Mouse (Mus musculus) midbrain, postnatal 0 days (tissue): ENCODE measurements around the gene Vmn2r50. TPM values are rescaled to one million over a fixed set of nuclear protein-coding genes. Genes with fewer than 3 reads are reported as not detected.
"Not testable (repeated sequence)": the region's sequence is repeated elsewhere in the genome, so short reads cannot be mapped to it uniquely, and the experiment has no call there.

ENCODE experiments used
- ATAC-seq: fragments of 200-750 bp; cut with Nextera tagmentation; 2 replicates; pipeline ENCODE4 v1.8.0; 2017; ENCODE audit warnings: moderate number of reproducible peaks, mild to moderate bottlenecking, moderate TSS enrichment, moderate library complexity; ENCODE audit not compliant: low FRiP score
- DNase-seq: peaks from one replicate; pipeline ENCODE4 v3.0.0-alpha.2; 2015; ENCODE audit warnings: low spot score
- H3K27ac ChIP-seq: fragments of 300-500 bp; sonication (generic); 2 replicates; pipeline ENCODE4 v1.5.1; 2014; ENCODE audit warnings: low read depth, mild to moderate bottlenecking, low read length, mixed read lengths
- H3K27me3 ChIP-seq: fragments of 300-500 bp; sonication (generic); 2 replicates; pipeline ENCODE4 v1.6.1; 2014; ENCODE audit warnings: low read length, control low read depth, mixed read lengths; ENCODE audit not compliant: insufficient read depth
- H3K36me3 ChIP-seq: fragments of 300-500 bp; sonication (generic); 2 replicates; pipeline ENCODE4 v1.6.1; 2014; ENCODE audit warnings: low read length, control low read depth, mixed read lengths; ENCODE audit not compliant: insufficient read depth
- H3K4me1 ChIP-seq: fragments of 300-500 bp; sonication (generic); 2 replicates; pipeline ENCODE4 v1.6.1; 2014; ENCODE audit warnings: mild to moderate bottlenecking, control low read depth, antibody characterized with exemption, low read length, mixed read lengths; ENCODE audit not compliant: insufficient read depth
- H3K4me2 ChIP-seq: fragments of 300-500 bp; sonication (generic); 2 replicates; pipeline ENCODE4 v1.6.1; 2014; ENCODE audit warnings: low read depth, mild to moderate bottlenecking, low read length, mixed read lengths; ENCODE audit not compliant: poor library complexity, severe bottlenecking
- H3K4me3 ChIP-seq: fragments of 300-500 bp; sonication (generic); 2 replicates; pipeline ENCODE4 v1.5.1; 2014; ENCODE audit warnings: low read depth, mild to moderate bottlenecking, low read length, moderate library complexity
- H3K9ac ChIP-seq: fragments of 300-500 bp; sonication (generic); replicated peaks from 2 replicates; pipeline ENCODE4 v1.6.1; 2014; ENCODE audit warnings: mild to moderate bottlenecking, low read length, moderate library complexity, mixed read lengths; ENCODE audit not compliant: poor library complexity, severe bottlenecking
- H3K9me3 ChIP-seq: fragments of 300-500 bp; sonication (generic); 2 replicates; pipeline ENCODE4 v1.6.1; 2016; ENCODE audit warnings: low read length, control low read depth
- WGBS: fragments of 180-500 bp; shearing (Covaris S2); extraction: QIAGEN DNeasy Blood & Tissue Kit; methylation state at CpG from one replicate; pipeline ENCODE4 v1.1.7; 2014; 5-methylcytosine and 5-hydroxymethylcytosine counted together
- polyA plus RNA-seq: library from polyadenylated mRNA; unstranded; fragments of >200 nt; fragmentation: Nextera tagmentation; extraction: Ambion mirVana; gene quantifications from 2 replicates; pipeline ENCODE4 v1.2.1, GENCODE M21; 2015
- total RNA-seq: library from RNA; depleted of rRNA; stranded (reverse); fragments of >200 nt; gene quantifications from 2 replicates; pipeline ENCODE4 v1.2.3, GENCODE M21; 2014; rRNA removed

The Vmn2r50 gene
- not detected in 2 replicates for total RNA-seq
- polyA plus RNA-seq, result not detected in 2 replicates

GRCm38 (mm10) chr7:10053196-10053595 lies at the start of gene Vmn2r50:
TSS of gene Vmn2r50 (minus strand) at chr7:10053296.
- H3K9ac ChIP-seq, H3K4me2 ChIP-seq, H3K27ac ChIP-seq, H3K27me3 ChIP-seq, ATAC-seq, H3K36me3 ChIP-seq, H3K4me3 ChIP-seq, H3K9me3 ChIP-seq, H3K4me1 ChIP-seq, DNase-seq: not testable (repeated sequence)

- ATAC-seq, H3K4me1 ChIP-seq, DNase-seq, H3K9me3 ChIP-seq, H3K4me2 ChIP-seq, H3K27ac ChIP-seq, H3K36me3 ChIP-seq, H3K27me3 ChIP-seq, H3K9ac ChIP-seq, H3K4me3 ChIP-seq: not testable (repeated sequence)
- WGBS, result no CpG with 5 or more reads among the region's 2 CpGs
Observed at GRCm38 (mm10) chr7:9992157-9992556, 60.9 kb downstream of the Vmn2r50 start, which contains the start of gene Vmn2r49. TSS of gene Vmn2r49 (minus strand) at chr7:9992257.

Other genes with a start within 250 kb of the Vmn2r50 start
- gene Vmn2r47, start 212.0 kb downstream of the Vmn2r50 start, total RNA-seq, result not detected in 2 replicates
- not detected in 2 replicates for gene Vmn2r47, start 212.0 kb downstream of the Vmn2r50 start, polyA plus RNA-seq
- not detected in 2 replicates for gene Vmn2r48, start 99.7 kb downstream of the Vmn2r50 start, total RNA-seq
- gene Vmn2r48, start 99.7 kb downstream of the Vmn2r50 start, polyA plus RNA-seq, result not detected in 2 replicates
- not detected in 2 replicates for gene Vmn2r49, start 61.0 kb downstream of the Vmn2r50 start, total RNA-seq
- not detected in 2 replicates for gene Vmn2r49, start 61.0 kb downstream of the Vmn2r50 start, polyA plus RNA-seq
- not detected in 2 replicates for gene Vmn2r51, start 52.4 kb upstream of the Vmn2r50 start, total RNA-seq
- not detected in 2 replicates for gene Vmn2r51, start 52.4 kb upstream of the Vmn2r50 start, polyA plus RNA-seq
- not detected in 2 replicates for gene Vmn2r52, start 123.3 kb upstream of the Vmn2r50 start, total RNA-seq
- not detected in 2 replicates for gene Vmn2r52, start 123.3 kb upstream of the Vmn2r50 start, polyA plus RNA-seq
- gene Vmn1r66, start 224.7 kb upstream of the Vmn2r50 start, total RNA-seq, result not detected in 2 replicates
- not detected in 2 replicates for gene Vmn1r66, start 224.7 kb upstream of the Vmn2r50 start, polyA plus RNA-seq